Mouse (Mus musculus): ENCODE results near the gene Olfr417. TPM values are rescaled to one million over a fixed set of nuclear protein-coding genes. Genes with fewer than 3 reads are reported as not detected.

Gene Olfr417
- polyA plus RNA-seq, 1 experiment from 2014 or later, result not detected

Other genes starting within 250 kb of the Olfr417 start
- gene Olfr231, start 244.0 kb upstream of the Olfr417 start, polyA plus RNA-seq (2014; fragmentation: Nextera tagmentation; extraction: Ambion mirVana), result not detected in 2 replicates
- not detected in 2 replicates for gene Olfr424, start 233.6 kb upstream of the Olfr417 start, polyA plus RNA-seq (2014; fragmentation: Nextera tagmentation; extraction: Ambion mirVana)
- not detected in 2 replicates for gene Olfr420, start 209.5 kb upstream of the Olfr417 start, polyA plus RNA-seq (2014; fragmentation: Nextera tagmentation; extraction: Ambion mirVana)
- gene Spta1, start 192.3 kb upstream of the Olfr417 start, polyA plus RNA-seq (2014; fragmentation: Nextera tagmentation; extraction: Ambion mirVana), result 0.68 and 0.79 TPM in 2 replicates
- gene Olfr419, start 113.1 kb upstream of the Olfr417 start, polyA plus RNA-seq (2014; fragmentation: Nextera tagmentation; extraction: Ambion mirVana), result not detected in 2 replicates
- gene Mptx1, start 34.6 kb upstream of the Olfr417 start, polyA plus RNA-seq (2014; fragmentation: Nextera tagmentation; extraction: Ambion mirVana), result 0.23 TPM in 1 of 2 replicates, not detected in the other
- gene Olfr248, start 25.9 kb downstream of the Olfr417 start, polyA plus RNA-seq (2014; fragmentation: Nextera tagmentation; extraction: Ambion mirVana), result not detected in 2 replicates
- gene Olfr414, start 58.9 kb downstream of the Olfr417 start, polyA plus RNA-seq (2014; fragmentation: Nextera tagmentation; extraction: Ambion mirVana), result not detected in 2 replicates
- gene Olfr220, start 77.0 kb downstream of the Olfr417 start, polyA plus RNA-seq (2014; fragmentation: Nextera tagmentation; extraction: Ambion mirVana), result not detected in 2 replicates
- 2.0 and 2.1 TPM in 2 replicates for gene Fmn2, start 136.7 kb downstream of the Olfr417 start, polyA plus RNA-seq (2014; fragmentation: Nextera tagmentation; extraction: Ambion mirVana)

All from intestine, embryonic 14.5 days (tissue).